Mouse (Mus musculus): ENCODE measurements around the gene Shc1. TPM values are rescaled to one million over a fixed set of nuclear protein-coding genes. Genes with fewer than 3 reads are reported as not detected.
"Not testable (repeated sequence)": the region's sequence is repeated elsewhere in the genome, so short reads cannot be mapped to it uniquely, and the experiment has no call there.

Shc1 gene
- total RNA-seq, 2 experiments from 2014 or later, result 35.7 to 35.8 TPM

GRCm38 (mm10) chr3:89411490-89412393 is 6.5 kb upstream of the Shc1 start, which contains the start of gene Flad1:
Gene Flad1, minus strand, starts transcription at chr3:89411870.
- DNase-seq (ENCODE audit: low spot score), result peak; percentile 98
- intact Hi-C loops (cut with DNase I), result loop anchor here (2.0 kb wide), 1 partner anchor 15 kb away; no protein-coding TSS in a partner anchor

- intact Hi-C loops (cut with DNase I), result no loop called here
- no peak for DNase-seq (ENCODE audit: low spot score)
Measured at GRCm38 (mm10) chr3:89416158-89416557, 2.1 kb upstream of the Shc1 start.

- no peak for DNase-seq (ENCODE audit: low spot score)
- intact Hi-C loops (cut with DNase I), result no loop called here
Measured at GRCm38 (mm10) chr3:89417131-89417530, 1.1 kb upstream of the Shc1 start.

DNA sequence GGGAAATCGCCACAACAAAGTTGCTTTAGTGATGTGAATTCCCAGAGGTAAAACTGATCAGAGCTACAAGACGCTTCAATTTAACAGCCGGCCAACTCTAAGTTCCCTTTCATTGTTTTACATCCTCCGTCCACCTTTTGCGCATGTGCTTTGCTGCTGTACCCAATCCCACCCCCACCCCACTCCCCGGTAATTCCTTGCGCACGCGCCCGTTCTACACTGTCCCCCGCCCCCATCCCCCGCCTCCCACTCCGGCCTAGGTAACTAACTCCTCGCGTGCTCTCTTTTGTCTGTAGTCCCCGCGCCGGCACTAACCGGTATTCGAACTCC is 438 bp upstream of the Shc1 start:
- DNase-seq (ENCODE audit: low spot score), result no peak
- intact Hi-C loops (cut with DNase I), result no loop called here

DNA sequence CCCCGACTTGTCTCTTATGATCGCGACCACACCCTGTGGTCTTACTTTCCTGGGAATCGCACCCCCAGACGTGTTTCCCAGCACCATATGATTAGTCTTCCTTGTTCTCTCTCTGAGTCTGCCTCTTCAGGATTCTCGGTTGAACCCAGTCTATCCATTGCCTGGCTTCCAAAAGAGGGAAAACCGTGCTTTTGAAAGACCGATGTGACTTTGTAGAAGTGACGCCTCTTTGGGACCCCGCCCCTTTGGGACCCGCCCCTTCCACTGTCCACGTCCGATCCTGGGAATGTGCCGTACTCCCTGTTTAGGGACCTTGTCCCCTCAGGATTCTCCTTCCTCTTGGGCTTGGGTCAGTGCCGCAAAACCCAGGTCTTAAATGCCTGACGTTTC is 613 bp downstream of the Shc1 start:
- intact Hi-C loops (cut with DNase I), result no loop called here
- peak; percentile 77 for DNase-seq (ENCODE audit: low spot score)

DNA sequence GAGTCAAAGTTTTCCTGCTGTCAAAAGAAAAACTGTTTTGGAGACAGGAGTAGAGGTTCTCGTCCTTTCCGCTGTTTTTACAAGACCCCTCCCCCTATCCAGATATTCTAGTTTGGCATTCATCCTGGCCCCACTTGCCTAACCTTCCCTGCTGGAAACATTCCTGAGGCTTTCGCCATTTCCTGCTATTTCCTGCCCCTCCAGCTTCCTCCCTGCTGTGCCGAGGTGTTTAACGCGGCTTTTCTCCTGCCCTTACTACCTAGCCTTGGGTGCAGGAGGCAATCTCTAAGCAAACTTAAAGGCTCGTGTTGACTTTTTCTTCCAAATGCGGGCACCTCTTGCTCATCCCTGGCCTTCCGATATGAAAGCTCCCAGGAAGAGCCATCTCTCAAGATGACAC is 1.3 kb downstream of the Shc1 start:
- intact Hi-C loops (cut with DNase I), result no loop called here
- peak; percentile 65 for DNase-seq (ENCODE audit: low spot score)

- intact Hi-C loops (cut with DNase I), result no loop called here
- DNase-seq (ENCODE audit: low spot score), result no peak
Measured at GRCm38 (mm10) chr3:89419981-89420380, 1.7 kb downstream of the Shc1 start.

DNA sequence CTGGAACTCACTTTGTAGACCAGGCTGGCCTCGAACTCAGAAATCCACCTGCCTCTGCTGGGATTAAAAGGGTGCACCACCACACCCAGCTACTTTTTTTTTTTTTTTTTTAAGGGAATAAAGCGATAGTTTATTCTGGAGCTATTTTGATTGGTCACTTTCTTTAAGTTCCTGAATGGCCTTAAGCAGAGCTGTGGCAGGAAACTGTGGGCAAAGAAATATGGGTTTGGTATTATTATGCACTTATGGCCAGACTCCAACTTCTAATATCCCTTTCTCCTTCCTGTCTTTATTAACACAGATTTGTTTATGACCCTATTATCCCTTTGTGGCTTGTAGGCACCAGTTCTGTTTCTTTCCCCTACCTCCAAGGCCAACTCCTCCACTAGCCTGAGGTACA is 2.2 kb downstream of the Shc1 start:
- intact Hi-C loops (cut with DNase I), result no loop called here
- DNase-seq (ENCODE audit: low spot score), result no peak

DNA sequence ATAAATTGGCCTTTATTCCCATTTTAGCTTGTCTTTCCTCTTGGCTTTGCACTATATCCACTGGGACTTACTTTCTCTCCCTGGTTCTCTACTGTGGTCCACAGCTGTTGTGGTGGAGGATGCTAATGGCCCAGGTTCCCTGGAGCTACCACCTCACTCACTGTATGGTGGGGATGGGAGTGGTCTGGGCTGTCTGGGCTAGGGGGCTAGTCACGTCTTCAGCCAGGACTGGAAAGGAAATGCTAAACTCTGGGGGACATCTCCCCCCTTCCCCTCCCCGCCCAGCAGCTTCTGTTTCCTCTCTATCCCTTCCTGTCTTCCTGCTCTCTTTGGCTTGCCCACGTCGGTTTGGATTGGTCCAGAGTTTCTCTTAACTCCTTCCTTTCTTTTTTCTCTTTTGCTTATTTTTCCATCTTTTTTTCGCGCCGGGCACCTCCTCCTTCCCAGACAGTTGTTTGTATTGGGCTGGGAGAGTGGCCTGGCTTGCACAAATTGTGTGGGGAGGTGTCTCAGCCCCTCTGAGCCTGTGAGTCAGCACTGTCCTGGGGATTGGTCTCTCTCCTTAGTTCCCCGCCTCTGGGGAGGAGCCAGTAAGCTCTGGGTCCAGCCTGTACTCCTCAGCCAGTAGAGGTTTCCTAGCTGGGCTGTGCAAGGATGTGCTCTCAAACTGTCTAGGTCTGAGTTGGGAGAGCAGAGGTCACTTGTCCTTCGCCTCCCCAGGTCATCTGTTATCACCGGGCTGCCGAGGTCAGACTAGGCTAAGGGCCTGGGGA is 2.9 kb downstream of the Shc1 start:
- DNase-seq (ENCODE audit: low spot score), result peak; percentile 89
- intact Hi-C loops (cut with DNase I), result no loop called here

DNA sequence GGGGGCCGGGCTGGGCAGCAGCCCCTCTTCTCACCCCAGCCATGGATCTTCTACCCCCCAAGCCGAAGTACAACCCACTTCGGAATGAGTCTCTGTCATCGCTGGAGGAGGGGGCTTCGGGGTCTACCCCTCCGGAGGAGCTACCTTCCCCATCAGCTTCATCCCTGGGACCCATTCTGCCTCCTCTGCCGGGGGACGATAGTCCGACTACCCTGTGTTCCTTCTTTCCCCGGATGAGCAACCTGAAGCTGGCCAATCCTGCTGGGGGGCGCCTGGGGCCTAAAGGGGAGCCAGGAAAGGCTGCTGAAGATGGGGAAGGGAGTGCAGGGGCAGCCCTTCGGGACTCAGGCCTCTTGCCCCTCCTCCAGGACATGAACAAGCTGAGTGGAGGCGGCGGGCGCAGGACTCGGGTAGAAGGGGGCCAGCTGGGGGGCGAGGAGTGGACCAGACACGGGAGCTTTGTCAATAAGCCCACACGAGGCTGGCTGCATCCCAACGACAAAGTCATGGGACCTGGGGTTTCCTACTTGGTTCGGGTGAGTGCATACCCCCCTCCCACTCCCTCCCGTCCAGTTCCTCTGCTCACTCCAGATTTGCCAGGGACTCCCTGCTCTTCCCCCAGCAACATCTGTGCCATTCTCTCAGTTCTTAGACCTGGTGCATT is 3.7 kb downstream of the Shc1 start:
- no peak for DNase-seq (ENCODE audit: low spot score)
- intact Hi-C loops (cut with DNase I), result no loop called here

DNA sequence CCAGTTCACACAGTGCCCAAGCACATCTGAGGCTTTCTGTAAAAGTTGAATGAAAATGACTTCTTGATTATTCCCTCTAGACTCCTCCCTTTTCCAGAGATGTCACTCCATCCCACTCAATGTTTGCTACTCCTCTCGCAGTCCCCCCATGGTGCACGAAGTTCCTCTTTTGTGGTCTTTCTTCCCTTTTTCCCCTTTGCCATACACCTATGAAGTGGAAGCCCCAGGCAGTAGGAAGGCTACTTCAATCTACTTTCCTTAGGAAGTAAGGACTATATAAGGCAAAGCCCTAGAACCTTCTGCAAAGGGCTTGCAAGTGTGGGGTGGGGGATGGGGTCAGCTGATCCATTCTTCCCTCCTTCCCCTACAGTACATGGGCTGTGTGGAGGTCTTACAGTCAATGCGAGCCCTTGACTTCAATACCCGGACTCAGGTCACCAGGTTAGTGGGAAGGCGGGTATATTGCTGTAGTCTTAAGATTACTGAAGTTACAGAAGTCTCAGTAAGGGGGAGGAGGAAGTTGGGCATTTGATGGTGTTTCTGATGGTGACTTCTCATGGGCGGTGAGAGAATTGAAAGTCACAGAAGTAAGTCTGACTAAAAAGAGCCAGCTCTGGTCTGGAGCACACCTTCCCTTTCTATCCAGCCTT is 4.4 kb downstream of the Shc1 start:
- intact Hi-C loops (cut with DNase I), result no loop called here
- no peak for DNase-seq (ENCODE audit: low spot score)

DNA sequence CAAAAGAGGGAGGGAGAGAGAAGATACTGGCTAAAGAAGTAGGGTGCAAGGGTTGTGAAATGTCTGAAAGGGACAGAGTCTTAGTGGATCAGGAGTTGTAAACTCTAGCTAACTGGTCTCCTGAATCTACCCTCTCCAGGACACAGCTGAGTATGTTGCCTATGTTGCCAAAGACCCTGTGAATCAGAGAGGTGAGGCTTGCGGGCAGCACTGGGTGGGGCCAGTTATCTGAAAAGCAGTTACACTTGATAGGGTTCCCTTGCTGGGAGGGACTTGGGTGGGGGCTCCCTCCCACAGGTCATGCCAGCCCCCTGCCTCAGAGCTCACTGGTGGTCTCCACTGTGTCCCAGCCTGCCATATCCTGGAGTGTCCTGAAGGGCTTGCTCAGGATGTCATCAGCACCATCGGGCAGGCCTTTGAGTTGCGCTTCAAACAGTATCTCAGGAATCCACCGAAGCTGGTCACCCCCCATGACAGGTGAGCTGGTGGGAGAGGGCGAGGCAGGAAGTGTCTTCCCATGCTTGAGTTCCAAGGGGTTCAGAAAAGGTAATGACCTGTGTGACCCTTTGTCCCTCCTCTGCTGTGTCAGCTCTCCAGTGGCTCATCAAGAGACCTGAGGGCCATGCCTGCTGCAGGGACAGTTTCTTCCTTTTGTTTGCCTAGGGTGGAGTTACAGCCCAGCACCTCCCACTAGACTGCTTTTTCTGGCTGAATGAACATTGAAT is 6.3 kb downstream of the Shc1 start:
- intact Hi-C loops (cut with DNase I), result no loop called here
- DNase-seq (ENCODE audit: low spot score), result no peak

DNA sequence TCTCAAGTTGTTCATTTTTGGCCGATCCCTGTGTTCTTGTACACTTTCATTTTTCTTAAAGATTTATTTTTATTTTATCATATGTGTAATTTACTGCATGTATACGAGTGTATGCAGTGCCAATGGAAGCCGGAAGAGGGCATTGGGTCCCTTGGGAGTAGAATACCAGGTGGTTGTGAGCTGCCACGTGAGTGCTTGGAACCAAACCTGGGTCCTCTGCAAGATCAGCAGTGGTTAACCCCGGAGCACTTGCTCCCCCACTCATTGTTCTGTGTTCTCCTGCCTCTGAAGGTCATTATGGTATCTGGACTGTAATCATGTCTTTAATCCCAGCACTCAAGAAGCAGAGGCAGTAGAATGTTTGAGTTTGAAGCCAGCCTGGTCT is 6.9 kb downstream of the Shc1 start:
- intact Hi-C loops (cut with DNase I), result no loop called here
- no peak for DNase-seq (ENCODE audit: low spot score)

DNA sequence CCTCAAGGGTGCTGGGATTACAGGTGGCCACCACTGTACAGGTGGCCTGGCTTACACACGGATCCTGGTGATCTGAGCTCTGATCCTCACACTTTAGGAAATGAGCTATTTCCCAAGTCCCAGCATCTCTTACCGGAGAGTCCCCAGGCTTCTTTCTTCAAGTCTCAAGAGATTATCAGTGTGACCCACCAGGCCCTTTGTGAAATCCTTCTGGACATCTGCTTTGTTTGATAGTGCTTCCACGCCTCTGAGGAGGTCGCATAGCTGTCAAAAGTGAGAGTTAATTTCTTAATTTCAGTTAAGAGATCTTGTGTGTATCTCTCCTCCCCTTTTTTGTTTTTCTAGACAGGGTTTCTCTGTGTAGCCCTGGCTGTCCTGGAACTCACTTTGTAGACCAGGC is 7.6 kb downstream of the Shc1 start:
- intact Hi-C loops (cut with DNase I), result no loop called here
- DNase-seq (ENCODE audit: low spot score), result no peak

DNA sequence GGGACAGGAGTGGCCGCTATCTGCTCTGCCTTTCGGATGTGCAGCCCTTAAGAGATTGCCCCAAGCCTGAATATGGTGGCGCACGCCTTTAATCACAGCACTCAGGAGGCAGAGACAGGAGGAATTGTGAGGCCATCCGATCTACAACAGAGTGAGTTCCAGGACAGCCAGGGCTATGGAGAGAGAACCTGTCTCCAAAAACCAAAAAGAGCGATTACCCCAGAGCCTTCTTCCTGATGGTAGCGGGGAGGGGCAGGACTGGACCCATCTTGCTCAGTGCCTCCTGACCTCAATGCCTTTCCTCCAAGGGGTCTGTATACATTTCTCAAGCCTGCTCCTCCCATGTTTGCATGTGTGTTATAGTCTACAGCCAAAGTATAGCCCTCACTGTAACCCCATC is 10.8 kb downstream of the Shc1 start:
- intact Hi-C loops (cut with DNase I); DNase-seq (ENCODE audit: low spot score): not testable (repeated sequence)

DNA sequence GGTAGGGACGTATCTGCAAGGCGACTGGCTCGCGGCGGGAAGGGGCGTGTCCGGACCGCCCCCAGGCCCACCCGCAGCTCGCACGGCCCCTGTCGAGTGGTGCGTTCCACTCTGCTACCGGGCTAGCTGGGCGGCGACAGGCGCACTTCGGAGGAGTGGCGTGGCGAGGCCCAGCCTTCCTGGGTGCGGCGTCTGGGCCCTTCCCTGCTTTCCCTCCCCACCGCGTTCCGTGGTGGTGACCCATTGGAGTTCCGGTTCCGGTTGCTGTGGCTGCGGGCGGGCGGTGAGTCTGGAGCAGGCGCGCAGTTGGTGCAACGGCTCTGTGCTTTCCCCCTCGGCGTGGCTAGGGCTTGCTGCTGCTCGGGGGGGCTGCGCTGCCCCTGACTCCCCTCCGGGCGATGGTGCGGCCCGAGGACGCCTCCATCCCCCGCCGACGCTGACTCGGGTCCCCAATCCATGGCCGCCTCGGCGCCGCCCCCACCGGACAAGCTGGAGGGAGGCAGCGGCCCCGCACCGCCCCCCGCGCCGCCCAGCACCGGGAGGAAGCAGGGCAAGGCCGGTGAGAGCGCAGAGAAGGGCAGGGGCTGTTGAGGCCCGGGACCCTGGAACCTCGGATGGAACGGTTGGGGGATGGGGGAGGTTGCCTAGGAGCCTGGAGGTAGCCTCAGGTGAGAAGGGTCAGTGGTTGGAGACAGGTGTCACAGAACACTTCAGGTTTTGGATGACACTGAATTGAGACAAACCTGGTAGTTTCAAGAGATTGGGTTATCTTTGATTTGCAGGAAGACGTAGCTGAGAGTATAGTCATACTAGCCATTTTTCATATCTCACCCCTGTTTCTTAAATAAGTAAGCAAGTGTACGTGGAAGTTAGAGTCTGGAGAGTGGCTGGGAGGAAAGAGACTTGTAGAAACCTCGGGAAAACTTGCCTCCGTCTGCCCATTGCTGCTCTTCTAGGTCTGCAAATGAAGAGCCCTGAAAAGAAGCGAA is 12.2 kb downstream of the Shc1 start, which contains the start of gene Pygo2:
Gene Pygo2 (plus strand): TSS at position 44 of the 989 bp plus-strand sequence.
- intact Hi-C loops (cut with DNase I), result no loop called here
- DNase-seq (ENCODE audit: low spot score), result peak; percentile 95

DNA sequence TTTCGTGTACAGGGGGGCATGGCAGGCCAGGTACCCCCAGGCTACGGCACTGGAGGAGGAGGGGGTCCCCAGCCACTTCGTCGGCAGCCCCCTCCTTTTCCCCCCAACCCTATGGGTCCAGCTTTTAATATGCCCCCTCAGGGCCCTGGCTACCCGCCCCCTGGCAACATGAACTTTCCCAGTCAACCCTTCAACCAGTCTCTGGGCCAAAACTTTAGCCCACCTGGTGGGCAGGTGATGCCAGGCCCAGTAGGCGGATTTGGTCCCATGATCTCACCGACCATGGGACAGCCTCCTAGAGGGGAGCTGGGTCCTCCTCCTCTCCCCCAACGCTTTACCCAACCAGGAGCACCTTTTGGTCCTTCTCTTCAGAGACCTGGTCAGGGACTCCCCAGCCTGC is 14.4 kb downstream of the Shc1 start:
- no peak for DNase-seq (ENCODE audit: low spot score)
- intact Hi-C loops (cut with DNase I), result no loop called here

DNA sequence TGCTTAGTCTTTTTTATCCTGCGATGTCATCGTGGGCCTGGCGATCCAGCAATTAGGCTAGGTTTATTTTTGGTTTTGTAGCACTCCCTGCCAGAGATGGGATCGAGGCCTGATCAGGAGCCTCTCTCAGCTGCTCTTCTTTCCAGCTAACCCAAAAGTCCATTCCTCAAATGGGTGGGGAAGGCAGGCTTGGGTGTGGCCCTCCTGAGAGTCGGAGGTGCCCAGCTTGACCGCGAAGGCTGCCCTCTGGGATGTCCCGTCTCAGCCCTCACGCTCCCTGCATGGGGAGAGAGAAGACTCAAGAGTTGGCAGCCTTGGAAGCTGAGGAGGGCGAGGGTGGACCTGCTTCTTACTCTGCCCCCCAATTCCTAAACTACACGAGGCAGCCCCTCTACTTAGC is 16.3 kb downstream of the Shc1 start:
- no peak for DNase-seq (ENCODE audit: low spot score)
- intact Hi-C loops (cut with DNase I), result no loop called here

Data from heart, postnatal 25 days (tissue).